Mouse (Mus musculus) left cerebral cortex, adult 11 months (tissue): ENCODE measurements around the gene Kdelr2.

Experiments used
- DNase-seq: peaks from one replicate; pipeline ENCODE4 v3.0.0; 2022; ENCODE audit warnings: low spot score

The Kdelr2 gene

DNA sequence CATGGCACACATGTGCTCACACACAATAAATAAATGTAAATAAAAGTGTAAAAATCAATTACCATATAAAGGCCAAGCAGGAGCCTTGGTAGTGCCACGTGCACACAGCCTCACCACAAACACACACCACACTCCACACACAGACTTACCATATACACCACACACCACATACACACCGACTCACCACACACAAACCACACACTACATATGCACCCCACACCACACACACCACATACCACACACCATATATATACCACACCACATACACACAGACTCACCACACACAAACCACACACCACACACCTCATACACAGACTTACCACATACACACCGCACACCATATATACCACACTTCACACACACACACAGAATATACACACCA lies 67.5 kb downstream of the Kdelr2 start:
- no peak for DNase-seq
